Mouse (Mus musculus): ENCODE measurements around the gene Fam131a.

Gene Fam131a

GRCm38 (mm10) chr16:20739845-20740244 lies 46.8 kb downstream of the Fam131a start:
- DNase-seq (ENCODE audit: low read depth) = no peak

GRCm38 (mm10) chr16:20746641-20747040 lies 53.6 kb downstream of the Fam131a start:
- DNase-seq (ENCODE audit: low read depth) = peak; percentile 60

GRCm38 (mm10) chr16:20750518-20750917 lies 57.5 kb downstream of the Fam131a start:
- peak; percentile 74 for DNase-seq (ENCODE audit: low read depth)
